Mouse (Mus musculus) heart, adult 2 months (tissue): ENCODE data around the gene 2610028H24Rik. TPM values are rescaled to one million over a fixed set of nuclear protein-coding genes. Genes with fewer than 3 reads are reported as not detected.

Experiments used
- DNase-seq, 2 experiments: peaks; one replicate each; pipeline ENCODE4 v3.0.0; 2021
- H3K27ac ChIP-seq: fragments of 200-600 bp; 2 replicates; pipeline ENCODE4 v1.8.1; 2022
- H3K27me3 ChIP-seq: fragments of 200-500 bp; 2 replicates; pipeline ENCODE4 v1.6.1; 2012; ENCODE audit warnings: mild to moderate bottlenecking, low read length, inconsistent platforms, mixed read lengths; ENCODE audit not compliant: control insufficient read depth, insufficient read depth
- H3K36me3 ChIP-seq: fragments of 200-500 bp; 2 replicates; pipeline ENCODE4 v1.6.1; 2012; ENCODE audit warnings: low read length, inconsistent platforms; ENCODE audit not compliant: control insufficient read depth, insufficient read depth
- H3K4me1 ChIP-seq: fragments of 200-500 bp; 2 replicates; pipeline ENCODE4 v1.6.1; 2011; ENCODE audit warnings: low read length; ENCODE audit not compliant: control insufficient read depth, insufficient read depth
- H3K4me3 ChIP-seq: fragments of 200-600 bp; 2 replicates; pipeline ENCODE4 v1.8.1; 2022
- H3K79me2 ChIP-seq: fragments of 200-500 bp; replicated peaks from 2 replicates; pipeline ENCODE4 v1.6.1; 2012; ENCODE audit warnings: mild to moderate bottlenecking, inconsistent platforms, low read length, moderate library complexity, mixed read lengths; ENCODE audit not compliant: control insufficient read depth, insufficient read depth
- H3K9ac ChIP-seq: fragments of 200-500 bp; 2 replicates; pipeline ENCODE4 v1.6.1; 2012; ENCODE audit warnings: low read depth, mild to moderate bottlenecking, control low read depth, inconsistent platforms, low read length, mixed read lengths
- CTCF ChIP-seq: fragments of 200-600 bp; IDR thresholded peaks from 2 replicates; pipeline ENCODE4 v1.8.1; 2022; ENCODE audit warnings: antibody characterized with exemption, mild to moderate bottlenecking, moderate library complexity
- EP300 ChIP-seq: fragments of 200-500 bp; IDR thresholded peaks from 2 replicates; pipeline ENCODE4 v1.6.1; 2011; ENCODE audit warnings: low read depth, low read length, control low read depth; ENCODE audit not compliant: insufficient read depth
- POLR2A ChIP-seq: fragments of 200-500 bp; IDR thresholded peaks from 2 replicates; pipeline ENCODE4 v1.6.1; 2011; ENCODE audit warnings: mild to moderate bottlenecking, low read depth, low read length, control low read depth; ENCODE audit not compliant: insufficient read depth
- WGBS: fragments of 180-500 bp; shearing (Covaris S2); methylation state at CpG from one replicate; pipeline ENCODE4 v1.1.7; 2018; 5-methylcytosine and 5-hydroxymethylcytosine counted together
- intact Hi-C: fragments of 180-260 bp; cut with DNase I; formaldehyde crosslinking; loops from one replicate; pipeline ENCODE4 v1.15.1; 2025
- polyA plus RNA-seq: library from polyadenylated mRNA; depleted of rRNA; stranded (reverse); fragments of >200 nt; gene quantifications from 2 replicates; pipeline ENCODE4 v1.2.3, GENCODE M21; 2012
- total RNA-seq, 2 experiments: library from RNA; stranded (reverse); gene quantifications; 2 replicates each; pipeline ENCODE4 v1.2.3; 2021

Gene 2610028H24Rik
- total and polyA plus RNA-seq, 3 experiments = 0.20 to 1.8 TPM; not detected in 1

GRCm38 (mm10) chr10:76480851-76481250 is 32.0 kb downstream of the 2610028H24Rik start:
- H3K9ac ChIP-seq = no peak overlapping the region
- H3K27me3 ChIP-seq = no peaks in the 10 kb centered on the region
- no peak overlapping the region for H3K27ac ChIP-seq
- intact Hi-C loops = no loop called here
- no peak for DNase-seq
- TF ChIP-seq POLR2A = no peak
- TF ChIP-seq EP300 = no peak
- TF ChIP-seq CTCF = no peak
- no peaks in the 10 kb centered on the region for H3K36me3 ChIP-seq
- no peaks in the 10 kb centered on the region for H3K79me2 ChIP-seq
- WGBS = 92% methylated on average over 13 of the region's 13 CpGs
- no peak overlapping the region for H3K4me3 ChIP-seq
- no peaks in the 10 kb centered on the region for H3K4me1 ChIP-seq

GRCm38 (mm10) chr10:76481480-76481879 is 32.6 kb downstream of the 2610028H24Rik start:
- Histone ChIP-seq H3K4me3 (no peak overlapping the region), H3K36me3 (no peaks in the 10 kb centered on the region), H3K9ac (no peak overlapping the region), H3K27me3 (no peaks in the 10 kb centered on the region), H3K27ac (no peak overlapping the region), H3K4me1 (no peaks in the 10 kb centered on the region), H3K79me2 (no peaks in the 10 kb centered on the region)
- intact Hi-C loops = no loop called here
- DNase-seq = no peak
- 70% methylated on average over 6 of the region's 6 CpGs for WGBS
- TF ChIP-seq EP300 = no peak
- no peak for TF ChIP-seq POLR2A
- no peak for TF ChIP-seq CTCF

DNA sequence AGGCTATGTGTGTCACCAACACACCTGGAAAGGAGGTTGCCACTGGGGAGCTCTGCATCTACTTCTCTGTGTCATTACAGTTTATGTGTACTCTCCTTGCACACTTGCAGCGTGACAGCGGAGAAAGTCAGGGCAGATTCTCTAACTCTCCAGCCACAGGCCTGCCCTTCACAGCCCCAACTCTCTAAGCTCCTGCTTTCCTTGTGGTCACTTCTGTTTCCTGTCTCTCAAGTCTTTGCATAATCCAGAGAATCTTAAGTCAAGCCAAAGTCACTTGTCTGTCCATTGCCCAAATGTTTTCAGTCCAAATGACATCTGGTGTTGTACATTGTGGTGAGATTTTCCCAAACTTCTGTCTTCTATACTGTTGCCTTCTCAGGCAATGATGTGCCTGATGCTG is 37.4 kb downstream of the 2610028H24Rik start:
- TF ChIP-seq POLR2A (no peak), CTCF (no peak), EP300 (no peak)
- no peaks in the 10 kb centered on the region for H3K27me3 ChIP-seq
- DNase-seq = no peak
- H3K36me3 ChIP-seq = no peaks in the 10 kb centered on the region
- WGBS = 98% methylated on average over 2 of the region's 2 CpGs
- no peaks in the 10 kb centered on the region for H3K79me2 ChIP-seq
- H3K9ac ChIP-seq = no peak overlapping the region
- intact Hi-C loops = no loop called here
- H3K4me1 ChIP-seq = no peaks in the 10 kb centered on the region
- no peak overlapping the region for H3K27ac ChIP-seq
- no peak overlapping the region for H3K4me3 ChIP-seq

DNA sequence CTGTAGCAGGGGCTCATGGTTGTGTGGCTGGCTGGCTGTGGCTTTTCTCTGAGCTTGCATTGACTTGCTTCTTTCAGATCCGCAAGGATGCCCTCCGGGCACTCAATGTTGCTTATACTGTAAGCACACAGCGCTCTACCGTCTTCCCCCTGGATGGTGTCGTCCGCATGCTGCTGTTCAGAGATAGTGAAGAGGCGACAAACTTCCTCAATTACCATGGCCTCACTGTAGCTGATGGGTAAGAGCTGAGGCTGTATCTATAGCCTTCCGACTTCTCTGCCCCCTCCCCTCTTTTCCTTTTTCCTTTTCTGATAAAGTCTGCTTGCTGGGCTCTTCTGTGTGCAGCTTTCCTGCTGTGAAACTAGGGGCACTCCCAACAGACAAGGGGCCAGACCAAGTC is 39.4 kb downstream of the 2610028H24Rik start:
- 76% methylated on average over 8 of the region's 8 CpGs for WGBS
- Histone ChIP-seq H3K4me1 (no peaks in the 10 kb centered on the region), H3K36me3 (no peaks in the 10 kb centered on the region), H3K79me2 (no peaks in the 10 kb centered on the region), H3K27ac (no peak overlapping the region), H3K9ac (no peak overlapping the region), H3K4me3 (no peak overlapping the region), H3K27me3 (no peaks in the 10 kb centered on the region)
- DNase-seq = no peak
- TF ChIP-seq EP300 (no peak), POLR2A (no peak), CTCF (no peak)
- intact Hi-C loops = no loop called here

DNA sequence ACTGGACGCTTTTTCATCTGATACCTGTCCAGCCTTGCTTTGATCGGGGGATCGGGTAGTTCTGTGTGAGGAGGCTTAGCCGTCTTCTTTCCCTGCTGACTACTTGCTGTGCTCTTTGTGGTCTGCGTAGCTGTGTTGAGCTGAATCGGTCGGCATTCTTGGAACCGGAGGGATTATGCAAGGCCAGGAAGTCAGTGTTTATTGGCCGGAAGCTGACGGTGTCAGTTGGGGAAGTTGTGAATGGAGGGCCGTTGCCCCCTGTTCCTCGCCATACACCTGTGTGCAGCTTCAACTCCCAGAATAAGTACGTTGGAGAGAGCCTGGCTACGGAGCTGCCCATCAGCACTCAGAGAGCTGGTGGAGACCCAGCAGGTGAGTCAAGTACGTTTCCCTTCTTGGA is 40.3 kb downstream of the 2610028H24Rik start:
- no peaks in the 10 kb centered on the region for H3K4me1 ChIP-seq
- DNase-seq = no peak
- WGBS = 84% methylated on average over 15 of the region's 15 CpGs
- no peak overlapping the region for H3K9ac ChIP-seq
- no peak overlapping the region for H3K27ac ChIP-seq
- H3K4me3 ChIP-seq = no peak overlapping the region
- no peaks in the 10 kb centered on the region for H3K79me2 ChIP-seq
- no peaks in the 10 kb centered on the region for H3K36me3 ChIP-seq
- intact Hi-C loops = no loop called here
- TF ChIP-seq CTCF (no peak), EP300 (no peak), POLR2A (no peak)
- H3K27me3 ChIP-seq = no peaks in the 10 kb centered on the region

- Histone ChIP-seq H3K27ac (no peak overlapping the region), H3K4me3 (no peak overlapping the region), H3K27me3 (no peaks in the 10 kb centered on the region), H3K9ac (no peak overlapping the region), H3K36me3 (no peaks in the 10 kb centered on the region), H3K79me2 (no peaks in the 10 kb centered on the region), H3K4me1 (no peaks in the 10 kb centered on the region)
- intact Hi-C loops = no loop called here
- TF ChIP-seq CTCF = peak; percentile 11; the same call in 1 of the 2 replicates
- no peak for TF ChIP-seq EP300
- DNase-seq = no peak
- 73% methylated on average over 1 of the region's 1 CpGs for WGBS
Observed at GRCm38 (mm10) chr10:76493527-76493926, 44.6 kb downstream of the 2610028H24Rik start.
